Mouse (Mus musculus): ENCODE results near the gene Zfp872. TPM values are rescaled to one million over a fixed set of nuclear protein-coding genes. Genes with fewer than 3 reads are reported as not detected.
A peak's percentile ranks its signal among the peaks of the same experiment; 100 is the strongest.
"Not testable (repeated sequence)": the region's sequence is repeated elsewhere in the genome, so short reads cannot be mapped to it uniquely, and the experiment has no call there.

Gene Zfp872
- polyA plus RNA-seq, 1 experiment from 2014 or later, result 1.0 TPM

DNA sequence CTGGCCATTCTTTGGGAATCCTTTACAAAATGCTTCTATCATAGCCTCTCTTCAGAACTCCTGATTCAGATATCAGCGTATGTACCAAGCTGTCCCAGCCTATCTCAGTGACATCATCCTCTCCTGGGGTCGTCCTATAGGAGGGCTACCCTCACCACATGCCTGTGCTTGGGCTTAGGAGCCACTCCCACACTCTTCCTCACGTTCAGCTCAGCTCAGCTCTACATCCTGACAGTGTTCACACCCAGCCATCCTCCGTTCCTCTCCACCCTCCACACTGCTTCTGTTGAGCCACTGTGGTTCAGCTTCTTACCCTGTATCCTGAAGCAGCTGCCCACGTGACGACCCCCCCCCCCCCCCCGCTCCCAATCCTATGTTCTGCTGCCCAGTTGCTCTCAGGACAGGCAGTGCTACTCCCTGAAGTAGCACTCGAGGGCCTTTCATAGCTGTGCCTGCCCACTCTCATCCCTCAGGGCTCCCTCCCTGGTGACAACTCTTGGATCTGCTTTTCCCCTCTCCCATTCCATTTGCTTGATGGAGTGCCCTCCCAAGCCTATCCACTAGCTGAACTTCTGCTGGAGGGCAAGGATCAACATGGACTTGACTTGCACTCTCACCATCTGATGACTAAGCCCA is 30.1 kb downstream of the Zfp872 start:
- WGBS, result 44% methylated on average over 8 of the region's 8 CpGs
- no peak for ATAC-seq (ENCODE audit: insufficient read depth, low FRiP score)
- Histone ChIP-seq H3K9me3 (replicated peaks; ENCODE audit: control insufficient read depth, low read length) (no peaks in the 10 kb centered on the region), H3K9ac (ENCODE audit: low read length) (no peak overlapping the region), H3K27me3 (ENCODE audit: control insufficient read depth, insufficient read depth, low read length) (no peaks in the 10 kb centered on the region), H3K4me2 (ENCODE audit: low read depth, low read length) (no peak overlapping the region), H3K36me3 (ENCODE audit: control insufficient read depth, insufficient read depth, low read length) (no peaks in the 10 kb centered on the region), H3K4me3 (replicated peaks; ENCODE audit: low read length) (no peak overlapping the region), H3K27ac (ENCODE audit: low read length) (no peak overlapping the region), H3K4me1 (ENCODE audit: control insufficient read depth, insufficient read depth, low read length) (no peaks in the 10 kb centered on the region)

DNA sequence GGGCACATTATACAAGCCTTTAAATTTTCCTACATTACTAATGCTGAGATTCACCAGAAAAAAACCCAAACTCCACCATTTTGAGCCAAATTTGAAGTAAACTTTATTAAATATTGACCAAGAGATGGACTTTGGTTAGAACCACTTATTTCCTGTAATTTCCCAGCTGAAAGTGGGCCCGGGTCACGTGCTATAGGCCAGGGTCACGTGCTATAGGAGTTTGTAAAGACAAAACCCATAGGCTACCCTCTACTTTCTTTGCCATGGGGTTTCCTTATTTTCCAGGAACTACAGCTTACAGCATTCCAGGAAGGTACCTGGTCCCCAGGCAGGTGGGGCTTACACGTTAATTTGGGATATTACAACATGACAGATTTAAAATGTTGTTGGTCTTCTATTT is 36.2 kb downstream of the Zfp872 start:
- H3K27ac ChIP-seq (ENCODE audit: low read length), result no peak overlapping the region
- 89% methylated on average over 4 of the region's 4 CpGs for WGBS

GRCm38 (mm10) chr9:22224536-22225503 is 36.9 kb downstream of the Zfp872 start:
- peak; percentile 37; the same call in 1 of the 2 replicates for ATAC-seq (ENCODE audit: insufficient read depth, low FRiP score)
- Histone ChIP-seq H3K27ac (ENCODE audit: low read length) (peak overlapping the region; percentile 93), H3K9ac (ENCODE audit: low read length) (peak overlapping the region; percentile 82), H3K4me2 (ENCODE audit: low read depth, low read length) (peak overlapping the region; percentile 65), H3K9me3 (replicated peaks; ENCODE audit: control insufficient read depth, low read length) (no peaks in the 10 kb centered on the region), H3K36me3 (ENCODE audit: control insufficient read depth, insufficient read depth, low read length) (0 out of 2 replicates have a peak, but pooled peaks cover 4% of the 10 kb centered on the region), H3K4me1 (ENCODE audit: control insufficient read depth, insufficient read depth, low read length) (no peaks in the 10 kb centered on the region), H3K4me3 (replicated peaks; ENCODE audit: low read length) (peak overlapping the region; percentile 60), H3K27me3 (ENCODE audit: control insufficient read depth, insufficient read depth, low read length) (no peaks in the 10 kb centered on the region)
- 28% methylated on average over 17 of the region's 17 CpGs for WGBS

More for the DNA sequence above, 36.2 kb downstream of the Zfp872 start:
- H3K4me1 ChIP-seq (ENCODE audit: control insufficient read depth, insufficient read depth, low read length), result no peaks in the 10 kb centered on the region
- no peak overlapping the region for H3K4me3 ChIP-seq (replicated peaks; ENCODE audit: low read length)
- no peak for ATAC-seq (ENCODE audit: insufficient read depth, low FRiP score)
- no peaks in the 10 kb centered on the region for H3K9me3 ChIP-seq (replicated peaks; ENCODE audit: control insufficient read depth, low read length)
- H3K36me3 ChIP-seq (ENCODE audit: control insufficient read depth, insufficient read depth, low read length), result no peaks in the 10 kb centered on the region
- no peak overlapping the region for H3K4me2 ChIP-seq (ENCODE audit: low read depth, low read length)
- no peak overlapping the region for H3K9ac ChIP-seq (ENCODE audit: low read length)
- H3K27me3 ChIP-seq (ENCODE audit: control insufficient read depth, insufficient read depth, low read length), result no peaks in the 10 kb centered on the region

- H3K9ac ChIP-seq (ENCODE audit: low read length), result peak within 1 kb of the TSS; percentile 82
- H3K36me3 ChIP-seq (ENCODE audit: control insufficient read depth, insufficient read depth, low read length), result 0 out of 2 replicates have a peak, but pooled peaks cover 4% of the 10 kb centered on the region
- peak within 1 kb of the TSS; percentile 60 for H3K4me3 ChIP-seq (replicated peaks; ENCODE audit: low read length)
- peak within 1 kb of the TSS; percentile 93 for H3K27ac ChIP-seq (ENCODE audit: low read length)
- H3K9me3 ChIP-seq (replicated peaks; ENCODE audit: control insufficient read depth, low read length), result no peaks in the 10 kb centered on the region
- no peaks in the 10 kb centered on the region for H3K4me1 ChIP-seq (ENCODE audit: control insufficient read depth, insufficient read depth, low read length)
- peak; percentile 98 for ATAC-seq (ENCODE audit: insufficient read depth, low FRiP score)
- peak within 1 kb of the TSS; percentile 65 for H3K4me2 ChIP-seq (ENCODE audit: low read depth, low read length)
- H3K27me3 ChIP-seq (ENCODE audit: control insufficient read depth, insufficient read depth, low read length), result no peaks in the 10 kb centered on the region
- 1% methylated on average over 35 of the region's 35 CpGs for WGBS
Measured at GRCm38 (mm10) chr9:22225581-22226388, 37.9 kb downstream of the Zfp872 start, which contains the start of gene Zfp809. Gene Zfp809, plus strand, starts transcription at chr9:22225714.

DNA sequence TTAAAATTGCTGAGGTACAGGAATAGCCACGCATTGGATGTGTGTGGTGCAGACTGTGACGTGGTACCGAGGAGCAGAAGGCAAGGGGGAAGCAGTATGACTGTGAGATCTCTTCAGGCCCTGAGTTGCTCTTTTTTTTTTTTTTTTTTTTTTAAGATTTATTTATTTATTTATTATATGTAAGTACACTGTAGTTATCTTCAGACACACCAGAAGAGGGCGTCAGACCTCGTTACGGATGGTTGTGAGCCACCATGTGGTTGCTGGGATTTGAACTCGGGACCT is 38.4 kb downstream of the Zfp872 start:
- WGBS, result 58% methylated on average over 7 of the region's 7 CpGs

DNA sequence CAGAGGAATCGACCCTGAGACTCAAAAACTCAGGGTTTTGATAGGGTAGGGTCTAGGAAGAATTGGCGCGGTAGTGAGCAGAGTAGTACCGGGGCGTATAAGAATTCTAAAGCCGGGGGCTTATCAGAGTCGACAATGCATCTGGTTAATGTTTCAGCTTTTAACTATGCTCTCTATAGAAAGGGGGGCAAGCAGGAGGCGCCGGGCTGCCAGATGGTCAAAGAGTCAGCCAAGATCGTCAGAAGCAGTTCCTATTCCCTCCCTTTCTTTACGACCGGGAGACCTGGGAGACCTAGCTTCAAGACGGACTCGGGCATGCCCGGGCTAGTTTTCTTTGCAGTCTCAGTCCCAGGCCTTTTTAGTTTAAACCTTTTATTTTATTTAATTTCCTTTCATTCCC is 39.0 kb downstream of the Zfp872 start:
- H3K4me3 ChIP-seq (replicated peaks; ENCODE audit: low read length), result peak overlapping the region; percentile 31
- H3K9ac ChIP-seq (ENCODE audit: low read length), result no peak overlapping the region
- no peaks in the 10 kb centered on the region for H3K9me3 ChIP-seq (replicated peaks; ENCODE audit: control insufficient read depth, low read length)
- no peak for ATAC-seq (ENCODE audit: insufficient read depth, low FRiP score)
- H3K4me2 ChIP-seq (ENCODE audit: low read depth, low read length), result peak overlapping the region; percentile 65
- no peaks in the 10 kb centered on the region for H3K27me3 ChIP-seq (ENCODE audit: control insufficient read depth, insufficient read depth, low read length)
- 0 out of 2 replicates have a peak, but pooled peaks cover 4% of the 10 kb centered on the region for H3K36me3 ChIP-seq (ENCODE audit: control insufficient read depth, insufficient read depth, low read length)
- peak overlapping the region; percentile 81 for H3K27ac ChIP-seq (ENCODE audit: low read length)
- H3K4me1 ChIP-seq (ENCODE audit: control insufficient read depth, insufficient read depth, low read length), result no peaks in the 10 kb centered on the region
- 55% methylated on average over 15 of the region's 15 CpGs for WGBS

More for the DNA sequence above, 38.4 kb downstream of the Zfp872 start:
- not testable (repeated sequence) for H3K36me3 ChIP-seq (ENCODE audit: control insufficient read depth, insufficient read depth, low read length); H3K27me3 ChIP-seq (ENCODE audit: control insufficient read depth, insufficient read depth, low read length); ATAC-seq (ENCODE audit: insufficient read depth, low FRiP score); H3K4me1 ChIP-seq (ENCODE audit: control insufficient read depth, insufficient read depth, low read length); H3K9me3 ChIP-seq (replicated peaks; ENCODE audit: control insufficient read depth, low read length)
- H3K4me3 ChIP-seq (replicated peaks; ENCODE audit: low read length), result peak overlapping the region; percentile 60
- H3K27ac ChIP-seq (ENCODE audit: low read length), result peak overlapping the region; percentile 81
- peak overlapping the region; percentile 65 for H3K4me2 ChIP-seq (ENCODE audit: low read depth, low read length)
- peak overlapping the region; percentile 82 for H3K9ac ChIP-seq (ENCODE audit: low read length)

DNA sequence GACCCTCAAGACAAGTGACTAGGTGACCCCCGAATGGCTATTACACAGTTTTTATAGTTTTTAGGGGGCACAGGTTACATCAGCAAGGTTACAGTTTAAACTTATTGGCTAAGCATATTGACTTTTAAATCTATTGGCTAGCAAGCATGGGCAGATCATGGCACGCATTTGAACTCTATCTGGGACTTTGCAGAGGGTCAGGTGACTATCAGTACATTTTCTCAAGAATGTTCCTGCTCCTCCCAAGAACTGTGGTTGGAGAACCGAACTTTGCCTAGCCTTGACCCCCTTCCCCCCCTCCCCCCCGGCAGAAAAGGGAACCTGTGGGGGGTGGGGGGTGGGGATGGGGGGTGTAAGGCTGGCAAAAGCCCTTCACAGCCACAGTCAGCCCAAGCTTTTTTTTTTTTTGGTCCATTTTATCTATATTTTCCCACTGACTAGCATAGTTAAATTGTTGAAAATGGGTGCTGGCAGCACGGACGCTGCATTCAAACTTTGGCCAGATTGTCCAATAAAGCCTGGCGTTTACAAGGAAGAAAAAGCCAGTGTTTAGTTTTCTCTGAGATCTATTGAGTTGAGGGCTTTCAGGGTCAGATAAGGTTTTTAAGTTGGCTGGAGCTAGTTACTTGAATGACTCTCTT is 41.6 kb downstream of the Zfp872 start:
- Histone ChIP-seq H3K4me3 (replicated peaks; ENCODE audit: low read length) (no peak overlapping the region), H3K27me3 (ENCODE audit: control insufficient read depth, insufficient read depth, low read length) (no peaks in the 10 kb centered on the region), H3K9ac (ENCODE audit: low read length) (no peak overlapping the region), H3K27ac (ENCODE audit: low read length) (no peak overlapping the region), H3K9me3 (replicated peaks; ENCODE audit: control insufficient read depth, low read length) (no peaks in the 10 kb centered on the region), H3K36me3 (ENCODE audit: control insufficient read depth, insufficient read depth, low read length) (0 out of 2 replicates have a peak, but pooled peaks cover 4% of the 10 kb centered on the region), H3K4me1 (ENCODE audit: control insufficient read depth, insufficient read depth, low read length) (no peaks in the 10 kb centered on the region), H3K4me2 (ENCODE audit: low read depth, low read length) (no peak overlapping the region)
- ATAC-seq (ENCODE audit: insufficient read depth, low FRiP score), result no peak
- 74% methylated on average over 7 of the region's 7 CpGs for WGBS

DNA sequence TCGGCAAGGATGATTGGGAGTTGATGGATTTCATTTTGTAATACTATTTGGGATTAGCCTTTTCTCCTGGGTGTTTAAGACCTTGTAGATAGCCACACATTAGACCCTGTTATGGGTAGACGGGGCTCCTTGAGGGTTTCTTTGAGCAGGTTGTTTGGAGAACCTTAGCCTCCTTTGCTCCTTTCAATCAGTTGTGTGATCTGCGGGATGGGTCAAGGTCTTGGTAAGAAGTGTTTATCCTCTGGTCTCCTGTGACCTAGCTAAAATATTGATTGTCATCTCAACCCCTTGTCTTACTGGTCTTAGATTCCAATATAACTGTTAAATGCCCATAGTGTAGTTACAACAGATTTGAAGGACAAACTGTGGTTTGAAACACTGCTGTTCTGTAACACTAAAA is 42.2 kb downstream of the Zfp872 start:
- Histone ChIP-seq H3K36me3 (ENCODE audit: control insufficient read depth, insufficient read depth, low read length) (peaks cover 7% of the 10 kb centered on the region; the same call in 1 of the 2 replicates), H3K9ac (ENCODE audit: low read length) (no peak overlapping the region), H3K27ac (ENCODE audit: low read length) (no peak overlapping the region), H3K27me3 (ENCODE audit: control insufficient read depth, insufficient read depth, low read length) (no peaks in the 10 kb centered on the region), H3K9me3 (replicated peaks; ENCODE audit: control insufficient read depth, low read length) (no peaks in the 10 kb centered on the region), H3K4me3 (replicated peaks; ENCODE audit: low read length) (no peak overlapping the region), H3K4me2 (ENCODE audit: low read depth, low read length) (no peak overlapping the region), H3K4me1 (ENCODE audit: control insufficient read depth, insufficient read depth, low read length) (no peaks in the 10 kb centered on the region)
- no peak for ATAC-seq (ENCODE audit: insufficient read depth, low FRiP score)
- WGBS, result 76% methylated on average over 3 of the region's 3 CpGs

Measured in stomach, embryonic 16.5 days (tissue).